Mouse (Mus musculus): ENCODE measurements around the gene Trip11.

The Trip11 gene

DNA sequence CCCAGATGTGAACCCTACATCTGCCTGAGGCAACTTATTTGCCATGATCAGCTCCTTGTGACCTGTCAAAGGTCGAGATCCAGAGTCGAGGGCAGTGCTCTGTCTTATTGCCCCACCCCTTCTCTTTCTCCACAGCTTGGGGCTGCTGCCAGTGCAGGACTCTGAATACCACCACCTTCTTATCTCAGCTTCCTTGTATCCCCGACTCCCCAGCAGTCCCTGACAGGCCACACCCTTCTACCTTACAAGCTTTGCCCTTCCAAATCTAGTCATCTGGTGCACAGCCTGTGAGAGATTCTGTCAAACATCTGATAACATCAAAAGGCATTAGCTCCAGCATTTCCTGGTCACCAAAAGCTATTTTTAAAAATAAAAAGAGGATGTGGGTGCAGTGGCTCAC lies 91.5 kb downstream of the Trip11 start:
- DNase-seq (ENCODE audit: low spot score) = no peak

- no peak for DNase-seq (ENCODE audit: low spot score)
These were observed 93.5 kb downstream of the Trip11 start for GRCm38 (mm10) chr12:101819570-101819969.

DNA sequence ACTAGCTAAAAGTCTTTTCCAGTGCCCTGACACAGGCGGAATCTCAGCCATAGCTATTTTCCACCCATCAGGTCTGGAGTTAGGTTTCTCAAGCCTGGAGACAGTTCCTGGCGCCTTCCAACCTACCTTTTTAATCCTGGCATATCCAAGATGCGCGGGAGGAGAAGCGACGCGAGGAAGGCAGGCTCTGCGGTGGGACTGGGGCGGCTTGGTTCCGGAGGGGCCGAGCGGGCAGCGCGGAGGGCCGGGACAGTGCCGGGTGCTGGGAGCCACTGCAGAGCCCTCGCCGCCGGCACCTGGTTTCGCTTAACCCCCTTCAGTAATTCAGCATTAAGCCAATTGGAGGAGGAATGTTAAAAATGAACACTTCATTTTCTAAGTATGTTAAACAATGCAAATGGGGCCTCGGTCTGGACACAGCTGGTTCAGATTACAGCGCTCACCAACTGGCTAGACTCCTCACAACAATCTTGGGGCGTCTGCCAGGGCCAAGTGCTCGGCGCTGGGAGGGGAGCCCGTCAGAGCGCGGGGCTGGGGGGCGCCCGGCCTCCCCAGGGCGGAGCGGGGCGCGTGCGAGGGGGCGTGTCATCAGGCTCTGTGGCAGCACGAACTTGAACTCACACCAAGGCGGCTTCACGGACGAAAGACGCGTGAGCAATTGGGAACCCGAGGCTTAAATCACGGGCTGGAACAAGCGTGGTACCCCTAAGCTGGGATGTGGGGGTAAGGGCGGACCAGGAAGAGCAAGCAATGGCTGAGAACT lies 94.3 kb downstream of the Trip11 start, which contains the start of gene Fbln5:
Gene Fbln5 (minus strand): TSS at position 448 of the 763 bp plus-strand sequence.
- no peak for DNase-seq (ENCODE audit: low spot score)

DNA sequence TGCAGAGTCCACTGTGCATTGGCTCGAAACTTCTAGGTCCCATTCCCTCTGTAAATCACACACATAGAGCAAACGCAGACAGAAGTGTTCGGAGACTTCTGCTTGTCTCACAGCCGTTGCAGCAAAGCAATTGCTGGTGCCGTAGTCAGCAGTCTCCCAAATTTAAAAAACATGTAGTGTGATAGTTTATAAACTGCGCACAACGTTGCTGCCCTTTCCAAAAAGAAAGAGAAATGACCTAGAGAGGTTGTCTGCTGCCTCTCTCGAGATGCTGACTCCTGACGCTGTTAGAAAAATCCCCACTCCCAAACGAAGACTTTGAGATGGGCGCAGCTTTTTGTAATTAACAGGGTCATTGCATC lies 94.8 kb downstream of the Trip11 start:
- DNase-seq (ENCODE audit: low spot score) = no peak

- DNase-seq (ENCODE audit: low spot score) = no peak
These were observed 96.3 kb downstream of the Trip11 start for GRCm38 (mm10) chr12:101816810-101817209.

DNA sequence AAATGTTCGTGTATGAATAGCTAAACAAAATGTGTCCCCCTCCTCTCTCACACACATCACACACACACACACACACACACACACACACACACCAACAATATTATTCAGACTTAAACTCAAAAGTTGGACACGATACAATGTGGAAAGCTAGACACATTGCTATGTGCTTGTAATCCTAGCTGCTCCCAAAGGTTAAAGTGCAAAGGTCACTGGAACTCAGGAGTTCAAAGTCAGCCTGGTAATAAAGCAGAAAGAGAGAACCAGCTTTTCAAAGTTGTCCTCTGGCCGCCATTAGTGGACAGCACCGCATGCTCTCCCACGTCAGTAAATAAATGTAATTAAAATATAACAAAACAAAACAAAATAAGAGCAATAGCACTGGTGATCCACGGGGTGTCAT lies 97.3 kb downstream of the Trip11 start:
- no peak for DNase-seq (ENCODE audit: low spot score)

- no peak for DNase-seq (ENCODE audit: low spot score)
These were observed 98.6 kb downstream of the Trip11 start for GRCm38 (mm10) chr12:101814423-101814822.

DNA sequence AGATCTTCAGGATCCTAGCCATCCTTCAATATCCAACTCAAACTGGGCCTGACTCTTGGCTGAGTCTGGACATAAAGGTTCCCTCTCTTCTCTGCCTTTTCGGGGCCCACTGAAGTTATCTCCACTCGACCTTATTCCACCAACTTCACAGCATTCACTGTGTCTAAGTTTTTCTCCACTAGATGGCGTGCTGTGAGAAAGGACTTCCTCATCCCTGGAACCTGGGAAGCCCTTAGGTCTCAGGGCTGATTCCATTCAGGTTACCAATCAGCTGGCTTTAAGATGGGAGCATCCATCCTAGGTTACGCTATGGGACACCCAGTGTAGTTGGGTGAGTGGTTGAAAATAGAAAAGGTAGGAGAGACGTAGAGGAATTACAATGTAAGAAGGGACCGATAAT lies 101.9 kb downstream of the Trip11 start:
- DNase-seq (ENCODE audit: low spot score) = no peak

DNA sequence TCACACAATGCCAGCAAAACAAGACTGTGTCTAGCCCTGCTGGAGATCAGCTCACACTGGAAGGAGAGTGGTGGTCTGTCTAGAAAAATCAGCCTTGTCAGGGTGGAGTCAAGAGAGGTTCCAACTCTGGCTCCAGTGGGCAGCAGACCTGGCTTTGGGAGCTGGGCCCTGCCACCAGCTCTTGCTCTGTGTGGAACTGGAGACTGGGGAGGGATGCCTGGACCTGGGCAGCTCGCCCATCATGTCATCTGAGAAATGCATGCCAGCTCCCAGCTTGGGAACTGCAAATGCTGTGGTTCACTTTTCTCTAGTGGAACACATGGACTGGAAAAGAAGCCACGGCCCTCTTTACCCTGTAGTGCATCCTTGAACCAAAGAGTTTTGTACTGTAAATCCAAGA lies 102.6 kb downstream of the Trip11 start:
- no peak for DNase-seq (ENCODE audit: low spot score)

- no peak for DNase-seq (ENCODE audit: low spot score)
These were observed 105.7 kb downstream of the Trip11 start for GRCm38 (mm10) chr12:101807400-101807799.

GRCm38 (mm10) chr12:101802445-101802844 lies 110.6 kb downstream of the Trip11 start:
- no peak for DNase-seq (ENCODE audit: low spot score)

GRCm38 (mm10) chr12:101801744-101802143 lies 111.3 kb downstream of the Trip11 start:
- no peak for DNase-seq (ENCODE audit: low spot score)

GRCm38 (mm10) chr12:101801051-101801450 lies 112.0 kb downstream of the Trip11 start:
- no peak for DNase-seq (ENCODE audit: low spot score)

- no peak for DNase-seq (ENCODE audit: low spot score)
These were observed 114.7 kb downstream of the Trip11 start for GRCm38 (mm10) chr12:101798189-101798922.

- DNase-seq (ENCODE audit: low spot score) = no peak
These were observed 118.6 kb downstream of the Trip11 start for GRCm38 (mm10) chr12:101794458-101794857.

DNA sequence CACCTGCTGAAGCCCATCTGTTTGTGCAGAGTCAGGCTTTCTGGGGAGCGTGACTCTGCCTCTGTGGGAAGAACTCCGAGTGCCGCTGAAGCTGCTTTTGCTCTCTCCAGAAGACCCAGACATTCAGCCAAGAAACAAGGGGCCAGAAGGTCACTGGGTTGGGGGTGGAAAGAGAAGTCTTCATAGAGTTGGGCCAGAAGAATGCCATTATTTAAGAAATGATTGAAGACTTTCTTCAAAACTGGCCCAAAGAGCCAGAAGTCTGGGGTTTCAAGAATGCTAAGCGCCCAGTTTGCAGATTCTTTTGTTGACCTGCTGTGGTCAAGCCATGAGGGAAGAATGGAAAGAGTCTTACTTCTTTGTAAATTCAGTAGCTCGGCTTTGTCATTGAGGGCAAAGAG lies 119.8 kb downstream of the Trip11 start:
- no peak for DNase-seq (ENCODE audit: low spot score)

- no peak for DNase-seq (ENCODE audit: low spot score)
These were observed 120.4 kb downstream of the Trip11 start for GRCm38 (mm10) chr12:101792684-101793083.

DNA sequence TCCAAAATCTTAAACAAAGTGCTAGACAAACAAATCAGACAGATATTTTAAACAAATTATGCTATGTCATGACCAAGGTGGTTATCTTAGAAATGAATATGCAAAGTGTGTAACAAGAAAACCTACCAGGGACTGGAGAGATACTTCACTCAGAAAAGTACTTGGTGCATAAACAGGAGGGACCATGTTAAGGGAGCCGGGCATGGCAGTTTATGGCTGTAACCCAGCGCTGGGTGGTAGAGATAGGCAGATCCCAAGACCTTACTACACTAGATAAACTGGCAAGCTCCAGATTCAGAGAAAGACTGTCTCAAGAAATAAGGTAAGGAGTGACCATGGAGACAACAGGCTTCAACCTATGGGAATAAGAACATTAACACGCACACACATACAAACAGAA lies 123.3 kb downstream of the Trip11 start:
- no peak for DNase-seq (ENCODE audit: low spot score)

DNA sequence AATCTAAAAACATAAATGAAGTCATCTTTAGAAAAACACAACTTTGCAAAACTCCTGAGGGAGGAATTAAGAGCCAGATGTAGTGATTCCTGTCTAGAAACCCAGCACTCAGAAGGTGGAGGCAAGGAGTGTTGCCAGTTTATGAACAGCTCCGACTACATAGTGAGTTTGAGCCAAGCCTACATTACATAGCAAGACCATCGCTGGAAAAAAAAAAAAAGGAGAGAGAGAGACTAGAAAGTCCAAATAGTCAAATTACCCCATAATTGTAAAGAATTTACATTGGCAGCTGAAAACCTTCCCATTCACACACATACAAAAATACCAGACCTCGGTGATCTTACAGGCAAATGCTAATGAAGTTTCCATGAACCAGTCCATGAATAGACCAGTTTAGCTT lies 123.8 kb downstream of the Trip11 start:
- DNase-seq (ENCODE audit: low spot score) = no peak
